ENCODE assay signal across 28 mouse cellular contexts in genomic region chr7:131788595-131789206, GRCm38 (mm10).
DNase-seq lines count a peak whose midpoint lies in the region; ATAC-seq and TF ChIP-seq lines count a peak whose summit lies in the region.
"Had no signal": no experiment of that assay in that cellular context is flagged by ENCODE, and none has a peak within 500 bp of the region (broad histone marks: within the 10 kb centered on the region; RNA-seq: fewer than 3 reads in every experiment).

No protein-coding gene starts in this region.

- no peak overlapping the region for H3K9ac ChIP-seq in hindbrain, embryonic 11.5 days (ENCODE audit: low read depth, low read length)
- no peak overlapping the region for H3K9ac ChIP-seq in hindbrain, postnatal 0 days (replicated peaks; ENCODE audit: low read length)
- no peak overlapping the region for H3K9ac ChIP-seq in midbrain, embryonic 15.5 days
- H3K9ac ChIP-seq: embryonic facial prominence, embryonic 13.5 days; forebrain, embryonic 15.5 days; heart, embryonic 15.5 days; liver, embryonic 13.5 days had no signal

- TF ChIP-seq CTCF in brain, embryonic 14.5 days (IDR thresholded peaks at IDR 0.05; ENCODE audit: borderline replicate concordance, extremely low read depth, insufficient read depth, insufficient read length): no peak
- no peak for TF ChIP-seq CTCF in hindbrain, postnatal 0 days (IDR thresholded peaks at IDR 0.05; ENCODE audit: low read depth)

- TF ChIP-seq POLR2A in brain, embryonic 14.5 days (IDR thresholded peaks at IDR 0.05; ENCODE audit: borderline replicate concordance, extremely low read depth, insufficient read depth, insufficient read length, poor library complexity, severe bottlenecking): no peak

- H3K4me1 ChIP-seq in hindbrain, embryonic 11.5 days (replicated peaks; ENCODE audit: control insufficient read depth, insufficient read depth, low read length): 0 out of 2 replicates have a peak, but pooled peaks cover 2% of the 10 kb centered on the region
- no peaks in the 10 kb centered on the region for H3K4me1 ChIP-seq in hindbrain, postnatal 0 days (ENCODE audit: insufficient read depth, low read length)
- H3K4me1 ChIP-seq in midbrain, embryonic 15.5 days: peaks cover 16% of the 10 kb centered on the region
- H3K4me1 ChIP-seq: embryonic facial prominence, embryonic 13.5 days; heart, embryonic 15.5 days; liver, embryonic 13.5 days had no signal

- H3K9me3 ChIP-seq in hindbrain, embryonic 11.5 days (ENCODE audit: control insufficient read depth, low read length): no peaks in the 10 kb centered on the region
- no peaks in the 10 kb centered on the region for H3K9me3 ChIP-seq in hindbrain, postnatal 0 days (ENCODE audit: low read length)
- no peaks in the 10 kb centered on the region for H3K9me3 ChIP-seq in midbrain, embryonic 15.5 days
- H3K9me3 ChIP-seq: embryonic facial prominence, embryonic 13.5 days; forebrain, embryonic 15.5 days; heart, embryonic 15.5 days; liver, embryonic 13.5 days had no signal

- peak; percentile 62 for DNase-seq in brain, embryonic 14.5 days (ENCODE audit: low read depth)
- DNase-seq in hindbrain, embryonic 11.5 days (ENCODE audit: low spot score): peak; percentile 48
- DNase-seq in hindbrain, postnatal 0 days (ENCODE audit: low spot score): peak; percentile 36
- no peak for DNase-seq in urinary bladder, postnatal 25 days (ENCODE audit: low spot score)
- no peak for DNase-seq in heart, adult 8-10 months (ENCODE audit: low spot score)
- no peak for DNase-seq in gastrocnemius, postnatal 10 days
- DNase-seq: adrenal gland, adult 2 months; B cell, adult 2 months; cerebellum, adult 11-12 months; cerebellum, postnatal 10 days; gastrocnemius, postnatal 36 days; heart, adult 2 months; heart, postnatal 36 days; kidney, adult 2 months; layer of hippocampus, adult 9-11 months; liver, embryonic 13.5 days; lung, adult 2 months; lung, postnatal 14 days; thymus, postnatal 36 days had no signal

- H3K27me3 ChIP-seq in hindbrain, embryonic 11.5 days (ENCODE audit: control insufficient read depth, insufficient read depth, low read length): no peaks in the 10 kb centered on the region
- H3K27me3 ChIP-seq in hindbrain, postnatal 0 days (ENCODE audit: insufficient read depth, low read length): no peaks in the 10 kb centered on the region
- 0 out of 2 replicates have a peak, but pooled peaks cover 3% of the 10 kb centered on the region for H3K27me3 ChIP-seq in midbrain, embryonic 15.5 days (replicated peaks)
- H3K27me3 ChIP-seq: heart, embryonic 15.5 days; liver, embryonic 13.5 days; Patski had no signal

- peak overlapping the region; percentile 39; the same call in 1 of the 2 replicates for H3K27ac ChIP-seq in hindbrain, embryonic 11.5 days (ENCODE audit: low read depth, low read length)
- no peak overlapping the region for H3K27ac ChIP-seq in hindbrain, postnatal 0 days
- H3K27ac ChIP-seq in midbrain, embryonic 15.5 days: 0 out of 2 replicates have a peak overlapping the region, but pooled peaks have one; percentile 14
- H3K27ac ChIP-seq: embryonic facial prominence, embryonic 13.5 days; forebrain, embryonic 15.5 days; heart, adult 2 months; heart, embryonic 15.5 days; kidney, postnatal 0 days; left cerebral cortex, adult 2 months; liver, embryonic 13.5 days had no signal

- 42% methylated on average over 10 of the region's 10 CpGs for WGBS in hindbrain, embryonic 11.5 days
- WGBS in hindbrain, postnatal 0 days: 17% methylated on average over 10 of the region's 10 CpGs
- WGBS in midbrain, embryonic 15.5 days: 23% methylated on average over 10 of the region's 10 CpGs

- ATAC-seq in hindbrain, embryonic 11.5 days (ENCODE audit: low FRiP score): peak; percentile 66
- no peak for ATAC-seq in hindbrain, postnatal 0 days
- ATAC-seq in midbrain, embryonic 15.5 days (replicated peaks): no peak
- ATAC-seq: forebrain, embryonic 15.5 days; Patski had no signal

- H3K4me3 ChIP-seq in hindbrain, embryonic 11.5 days (ENCODE audit: low read depth, low read length): no peak overlapping the region
- no peak overlapping the region; the same call in 1 of the 2 replicates for H3K4me3 ChIP-seq in hindbrain, postnatal 0 days (ENCODE audit: low read length)
- H3K4me3 ChIP-seq in midbrain, embryonic 15.5 days: peak overlapping the region; percentile 9; the same call in 1 of the 2 replicates
- H3K4me3 ChIP-seq: embryonic facial prominence, embryonic 13.5 days; erythroblast, embryonic 14.5 days; forebrain, embryonic 15.5 days; heart, adult 2 months; heart, embryonic 15.5 days; left cerebral cortex, adult 2 months; liver, embryonic 13.5 days had no signal

- no peaks in the 10 kb centered on the region for H3K36me3 ChIP-seq in hindbrain, embryonic 11.5 days (ENCODE audit: control insufficient read depth, insufficient read depth, low read length)
- no peaks in the 10 kb centered on the region for H3K36me3 ChIP-seq in hindbrain, postnatal 0 days (ENCODE audit: insufficient read depth, low read length)
- no peaks in the 10 kb centered on the region for H3K36me3 ChIP-seq in midbrain, embryonic 15.5 days (replicated peaks)
- H3K36me3 ChIP-seq: embryonic facial prominence, embryonic 13.5 days; forebrain, embryonic 15.5 days; G1E; heart, embryonic 15.5 days; liver, embryonic 13.5 days had no signal

- peak overlapping the region; percentile 30 for H3K4me2 ChIP-seq in hindbrain, embryonic 11.5 days (replicated peaks; ENCODE audit: low read depth, low read length)
- peak overlapping the region; percentile 39 for H3K4me2 ChIP-seq in hindbrain, postnatal 0 days (ENCODE audit: low read depth, low read length)
- peak overlapping the region; percentile 36 for H3K4me2 ChIP-seq in midbrain, embryonic 15.5 days
- H3K4me2 ChIP-seq: embryonic facial prominence, embryonic 13.5 days; forebrain, embryonic 15.5 days; heart, embryonic 15.5 days; liver, embryonic 13.5 days had no signal

Comparison
In these comparisons a context has a peak if more than half of its experiments do, and no peak if none do; other contexts are left out.
1. DNase-seq: peak in brain, embryonic 14.5 days (single experiment), hindbrain, embryonic 11.5 days (single experiment) and hindbrain, postnatal 0 days (single experiment); none in urinary bladder, postnatal 25 days (single experiment), heart, adult 8-10 months (single experiment) and gastrocnemius, postnatal 10 days (single experiment).
2. Peak in every context shown above with its lines, with median percentiles within 50 percentile points of each other: H3K4me2 ChIP-seq.